Mouse (Mus musculus) liver, embryonic 15.5 days (tissue): Measurements from ENCODE around the gene Tkt. TPM values are rescaled to one million over a fixed set of nuclear protein-coding genes. Genes with fewer than 3 reads are reported as not detected.
A peak's percentile ranks its signal among the peaks of the same experiment; 100 is the strongest.

Experiments
- ATAC-seq: fragments of 200-750 bp; cut with Nextera tagmentation; 2 replicates; pipeline ENCODE4 v1.8.0; 2017; ENCODE audit warnings: moderate number of reproducible peaks, mild to moderate bottlenecking, moderate library complexity; ENCODE audit not compliant: insufficient read depth
- H3K27ac ChIP-seq: fragments of 300-500 bp; sonication (generic); replicated peaks from 2 replicates; pipeline ENCODE4 v1.5.1; 2015; ENCODE audit warnings: mild to moderate bottlenecking, inconsistent platforms
- H3K27me3 ChIP-seq: fragments of 300-500 bp; sonication (generic); 2 replicates; pipeline ENCODE4 v1.6.1; 2015; ENCODE audit warnings: mild to moderate bottlenecking, inconsistent platforms
- H3K36me3 ChIP-seq: fragments of 300-500 bp; sonication (generic); replicated peaks from 2 replicates; pipeline ENCODE4 v1.6.1; 2015; ENCODE audit warnings: moderate library complexity, mild to moderate bottlenecking, inconsistent platforms
- H3K4me1 ChIP-seq: fragments of 300-500 bp; sonication (generic); replicated peaks from 2 replicates; pipeline ENCODE4 v1.6.1; 2015; ENCODE audit warnings: inconsistent platforms
- H3K4me2 ChIP-seq: fragments of 300-500 bp; sonication (generic); 2 replicates; pipeline ENCODE4 v1.6.1; 2015; ENCODE audit warnings: moderate library complexity, mild to moderate bottlenecking, inconsistent platforms
- H3K4me3 ChIP-seq: fragments of 300-500 bp; sonication (generic); replicated peaks from 2 replicates; pipeline ENCODE4 v1.5.1; 2015; ENCODE audit warnings: mild to moderate bottlenecking, inconsistent platforms
- H3K9ac ChIP-seq: fragments of 300-500 bp; sonication (generic); 2 replicates; pipeline ENCODE4 v1.6.1; 2015; ENCODE audit warnings: moderate library complexity, mild to moderate bottlenecking, inconsistent platforms
- H3K9me3 ChIP-seq: fragments of 300-500 bp; sonication (generic); replicated peaks from 2 replicates; pipeline ENCODE4 v1.6.1; 2016; ENCODE audit warnings: inconsistent platforms
- WGBS: fragments of 180-500 bp; shearing (Covaris S2); methylation state at CpG from one replicate; pipeline ENCODE4 v1.1.7; 2015; ENCODE audit warnings: mixed read lengths; ENCODE audit not compliant: insufficient replicate concordance; 5-methylcytosine and 5-hydroxymethylcytosine counted together
- polyA plus RNA-seq: library from polyadenylated mRNA; unstranded; fragments of >200 nt; fragmentation: Nextera tagmentation; extraction: Ambion mirVana; gene quantifications from 2 replicates; pipeline ENCODE4 v1.2.1, GENCODE M21; 2015

Gene Tkt
- polyA plus RNA-seq, 1 experiment from 2014 or later: 199 TPM

GRCm38 (mm10) chr14:30553185-30553584 lies 5.0 kb downstream of the Tkt start:
- H3K4me1 ChIP-seq: peaks cover 67% of the 10 kb centered on the region
- H3K36me3 ChIP-seq: peaks cover 41% of the 10 kb centered on the region
- H3K9me3 ChIP-seq: no peaks in the 10 kb centered on the region
- H3K9ac ChIP-seq: no peak overlapping the region
- H3K4me3 ChIP-seq: 0 out of 2 replicates have a peak overlapping the region, but pooled peaks have one; percentile 3
- no peak for ATAC-seq
- 0 out of 2 replicates have a peak overlapping the region, but pooled peaks have one; percentile 20 for H3K27ac ChIP-seq
- no peaks in the 10 kb centered on the region for H3K27me3 ChIP-seq
- H3K4me2 ChIP-seq: peak overlapping the region; percentile 34
- whole genome bisulfite sequencing: 80% methylated on average over 4 of the region's 4 CpGs

GRCm38 (mm10) chr14:30556651-30557050 lies 8.5 kb downstream of the Tkt start:
- Histone ChIP-seq H3K4me2 (no peak overlapping the region), H3K4me3 (no peak overlapping the region), H3K9me3 (no peaks in the 10 kb centered on the region), H3K27me3 (no peaks in the 10 kb centered on the region), H3K27ac (no peak overlapping the region), H3K9ac (no peak overlapping the region), H3K4me1 (peaks cover 56% of the 10 kb centered on the region), H3K36me3 (peaks cover 76% of the 10 kb centered on the region)
- ATAC-seq: no peak
- WGBS: 71% methylated on average over 2 of the region's 2 CpGs

- Histone ChIP-seq H3K9me3 (no peaks in the 10 kb centered on the region), H3K27me3 (no peaks in the 10 kb centered on the region), H3K4me2 (no peak overlapping the region), H3K36me3 (peaks cover 79% of the 10 kb centered on the region), H3K4me1 (peaks cover 53% of the 10 kb centered on the region), H3K4me3 (no peak overlapping the region), H3K9ac (no peak overlapping the region), H3K27ac (0 out of 2 replicates have a peak overlapping the region, but pooled peaks have one; percentile 14)
- ATAC-seq: no peak
- WGBS: 72% methylated on average over 9 of the region's 9 CpGs
These were observed 9.6 kb downstream of the Tkt start for GRCm38 (mm10) chr14:30557730-30558129.

- H3K27ac ChIP-seq: no peak overlapping the region
- no peaks in the 10 kb centered on the region for H3K9me3 ChIP-seq
- 88% methylated on average over 17 of the region's 17 CpGs for WGBS
- no peak for ATAC-seq
- H3K9ac ChIP-seq: no peak overlapping the region
- no peak overlapping the region for H3K4me2 ChIP-seq
- H3K4me3 ChIP-seq: no peak overlapping the region
- H3K4me1 ChIP-seq: peaks cover 54% of the 10 kb centered on the region
- H3K36me3 ChIP-seq: peaks cover 86% of the 10 kb centered on the region
- H3K27me3 ChIP-seq: no peaks in the 10 kb centered on the region
These were observed 11.2 kb downstream of the Tkt start for GRCm38 (mm10) chr14:30559321-30559850.

- H3K4me3 ChIP-seq: no peak overlapping the region
- H3K4me2 ChIP-seq: peak overlapping the region; percentile 39; the same call in 1 of the 2 replicates
- H3K36me3 ChIP-seq: peaks cover 90% of the 10 kb centered on the region
- 0 out of 2 replicates have a peak overlapping the region, but pooled peaks have one; percentile 2 for H3K9ac ChIP-seq
- H3K27ac ChIP-seq: peak overlapping the region; percentile 89
- H3K4me1 ChIP-seq: peaks cover 59% of the 10 kb centered on the region
- 84% methylated on average over 13 of the region's 13 CpGs for WGBS
- ATAC-seq: no peak
- no peaks in the 10 kb centered on the region for H3K27me3 ChIP-seq
- no peaks in the 10 kb centered on the region for H3K9me3 ChIP-seq
These were observed 12.7 kb downstream of the Tkt start for GRCm38 (mm10) chr14:30560803-30561389.

- H3K27me3 ChIP-seq: no peaks in the 10 kb centered on the region
- H3K9me3 ChIP-seq: no peaks in the 10 kb centered on the region
- H3K27ac ChIP-seq: peak overlapping the region; percentile 89
- peak overlapping the region; percentile 39 for H3K4me2 ChIP-seq
- WGBS: 47% methylated on average over 14 of the region's 14 CpGs
- H3K36me3 ChIP-seq: peaks cover 90% of the 10 kb centered on the region
- peak overlapping the region; percentile 2; the same call in 1 of the 2 replicates for H3K9ac ChIP-seq
- H3K4me3 ChIP-seq: no peak overlapping the region
- peak; percentile 98 for ATAC-seq
- peaks cover 59% of the 10 kb centered on the region for H3K4me1 ChIP-seq
These were observed 13.5 kb downstream of the Tkt start for GRCm38 (mm10) chr14:30561470-30562187.

GRCm38 (mm10) chr14:30562343-30562742 lies 14.2 kb downstream of the Tkt start:
- H3K36me3 ChIP-seq: peaks cover 91% of the 10 kb centered on the region
- ATAC-seq: peak; percentile 61

GRCm38 (mm10) chr14:30564451-30564850 lies 16.3 kb downstream of the Tkt start:
- 51% methylated on average over 2 of the region's 2 CpGs for WGBS
- H3K36me3 ChIP-seq: peaks cover 91% of the 10 kb centered on the region
- peak; percentile 54 for ATAC-seq
- H3K27ac ChIP-seq: peak overlapping the region; percentile 87
- H3K4me1 ChIP-seq: peaks cover 45% of the 10 kb centered on the region
- no peak overlapping the region for H3K4me3 ChIP-seq
- no peaks in the 10 kb centered on the region for H3K9me3 ChIP-seq
- no peaks in the 10 kb centered on the region for H3K27me3 ChIP-seq
- H3K4me2 ChIP-seq: peak overlapping the region; percentile 21; the same call in 1 of the 2 replicates
- H3K9ac ChIP-seq: peak overlapping the region; percentile 26

More at GRCm38 (mm10) chr14:30562343-30562742, 14.2 kb downstream of the Tkt start:
- H3K27me3 ChIP-seq: no peaks in the 10 kb centered on the region
- peak overlapping the region; percentile 77 for H3K27ac ChIP-seq
- peaks cover 54% of the 10 kb centered on the region for H3K4me1 ChIP-seq
- no peaks in the 10 kb centered on the region for H3K9me3 ChIP-seq
- H3K9ac ChIP-seq: no peak overlapping the region
- no peak overlapping the region; the same call in 1 of the 2 replicates for H3K4me2 ChIP-seq
- H3K4me3 ChIP-seq: no peak overlapping the region

- no peak overlapping the region for H3K27ac ChIP-seq
- WGBS: 88% methylated on average over 6 of the region's 6 CpGs
- peaks cover 34% of the 10 kb centered on the region for H3K4me1 ChIP-seq
- peaks cover 91% of the 10 kb centered on the region for H3K36me3 ChIP-seq
- no peak overlapping the region for H3K9ac ChIP-seq
- no peaks in the 10 kb centered on the region for H3K27me3 ChIP-seq
- H3K9me3 ChIP-seq: no peaks in the 10 kb centered on the region
- no peak overlapping the region for H3K4me2 ChIP-seq
- H3K4me3 ChIP-seq: no peak overlapping the region
- ATAC-seq: no peak
These were observed 18.2 kb downstream of the Tkt start for GRCm38 (mm10) chr14:30566317-30566716.

- no peak for ATAC-seq
- Histone ChIP-seq H3K9me3 (no peaks in the 10 kb centered on the region), H3K27me3 (no peaks in the 10 kb centered on the region), H3K36me3 (peaks cover 100% of the 10 kb centered on the region), H3K4me2 (no peak overlapping the region), H3K4me1 (peaks cover 23% of the 10 kb centered on the region), H3K27ac (no peak overlapping the region), H3K4me3 (no peak overlapping the region), H3K9ac (no peak overlapping the region)
- WGBS: 75% methylated on average over 9 of the region's 9 CpGs
These were observed 19.9 kb downstream of the Tkt start for GRCm38 (mm10) chr14:30568016-30568415.

- Histone ChIP-seq H3K9ac (no peak overlapping the region), H3K27ac (no peak overlapping the region), H3K27me3 (no peaks in the 10 kb centered on the region), H3K4me2 (no peak overlapping the region), H3K9me3 (no peaks in the 10 kb centered on the region), H3K4me1 (peaks cover 14% of the 10 kb centered on the region), H3K4me3 (no peak overlapping the region), H3K36me3 (peaks cover 100% of the 10 kb centered on the region)
- no peak for ATAC-seq
- WGBS: 78% methylated on average over 9 of the region's 9 CpGs
These were observed 22.1 kb downstream of the Tkt start for GRCm38 (mm10) chr14:30570303-30570702.
